Mouse (Mus musculus) CH12.LX (cell line): Measurements from ENCODE around the gene Boc. TPM values are rescaled to one million over a fixed set of nuclear protein-coding genes. Genes with fewer than 3 reads are reported as not detected.

ENCODE experiments used
- DNase-seq: peaks from one replicate; pipeline ENCODE4 v3.0.0-alpha.2; 2013; ENCODE audit errors: extremely low read depth
- H3K27ac ChIP-seq: 2 replicates; pipeline ENCODE4 v1.5.1; 2012; ENCODE audit warnings: low read depth, mild to moderate bottlenecking, control low read depth, moderate library complexity; ENCODE audit not compliant: insufficient read depth
- H3K27me3 ChIP-seq: replicated peaks from 2 replicates; pipeline ENCODE3; 2012; ENCODE audit warnings: inconsistent platforms
- H3K36me3 ChIP-seq, 2 experiments: replicated peaks in 1 of 2; 2 replicates each; pipeline versions ENCODE3 to v1.6.1; 2012; ENCODE audit warnings: inconsistent platforms in 1 of 2, low read length in 1 of 2, mild to moderate bottlenecking in 1 of 2, mixed read lengths in 1 of 2, moderate library complexity in 1 of 2; ENCODE audit not compliant: control insufficient read depth in 1 of 2, insufficient read depth in 1 of 2
- H3K4me1 ChIP-seq, 2 experiments: 2 replicates each; pipeline ENCODE4 v1.6.1; 2012; ENCODE audit warnings: inconsistent platforms in 1 of 2, moderate library complexity in 1 of 2; ENCODE audit not compliant: insufficient read depth in 2 of 2, control insufficient read depth in 1 of 2
- H3K4me2 ChIP-seq: 2 replicates; pipeline ENCODE4 v1.6.1; 2012; ENCODE audit warnings: low read depth, mild to moderate bottlenecking, control low read depth; ENCODE audit not compliant: poor library complexity, insufficient read depth, severe bottlenecking
- H3K4me3 ChIP-seq, 3 experiments: fragments of 150-350 bp in 1 of 3; sonication (generic) in 1 of 3; replicated peaks in 1 of 3; 2 replicates each; pipeline versions ENCODE3 to v1.5.1; 2011 to 2012; ENCODE audit warnings: low read depth in 2 of 3, low read length in 2 of 3, mild to moderate bottlenecking in 2 of 3, moderate library complexity in 2 of 3, control low read depth in 1 of 3, improper control_type of control experiment in 1 of 3, inconsistent platforms in 1 of 3, mixed read lengths in 1 of 3; ENCODE audit not compliant: poor library complexity in 1 of 3
- H3K79me2 ChIP-seq: replicated peaks from 2 replicates; pipeline ENCODE4 v1.6.1; 2012; ENCODE audit warnings: mild to moderate bottlenecking, moderate library complexity; ENCODE audit not compliant: control insufficient read depth, poor library complexity, insufficient read depth, severe bottlenecking; ENCODE audit errors: extremely low read depth
- H3K9ac ChIP-seq: 2 replicates; pipeline ENCODE4 v1.6.1; 2012; ENCODE audit warnings: low read depth, mild to moderate bottlenecking, control low read depth, moderate library complexity; ENCODE audit not compliant: insufficient read depth
- H3K9me3 ChIP-seq: replicated peaks from 2 replicates; pipeline ENCODE3; 2012; ENCODE audit warnings: low read length, inconsistent platforms, mixed read lengths
- CHD1 ChIP-seq: IDR thresholded peaks from 2 replicates; pipeline ENCODE4 v1.6.1; 2012; ENCODE audit warnings: low read depth, low read length, improper control_type of control experiment, inconsistent platforms
- E2F4 ChIP-seq: IDR thresholded peaks from 2 replicates; pipeline ENCODE4 v1.6.1; 2011; ENCODE audit warnings: low read depth, low read length, improper control_type of control experiment; ENCODE audit not compliant: insufficient replicate concordance
- ELF1 ChIP-seq: IDR thresholded peaks from 2 replicates; pipeline ENCODE4 v1.6.1; 2014; ENCODE audit warnings: low read depth, mild to moderate bottlenecking, inconsistent platforms, low read length, improper control_type of control experiment
- EP300 ChIP-seq: IDR thresholded peaks from 2 replicates; pipeline ENCODE4 v1.6.1; 2011; ENCODE audit warnings: low read length, improper control_type of control experiment
- GABPA ChIP-seq: IDR thresholded peaks from 2 replicates; pipeline ENCODE4 v1.6.1; 2012; ENCODE audit warnings: low read depth, low read length, improper control_type of control experiment, inconsistent platforms; ENCODE audit not compliant: insufficient replicate concordance
- IRF4 ChIP-seq: IDR thresholded peaks from 2 replicates; pipeline ENCODE4 v1.6.1; 2014; ENCODE audit warnings: low read depth, mild to moderate bottlenecking, inconsistent platforms, low read length, improper control_type of control experiment
- MAFK ChIP-seq: IDR thresholded peaks from 2 replicates; pipeline ENCODE4 v1.6.1; 2011; ENCODE audit warnings: low read length, improper control_type of control experiment; ENCODE audit not compliant: insufficient replicate concordance
- MAX ChIP-seq: IDR thresholded peaks from 2 replicates; pipeline ENCODE4 v1.6.1; 2011; ENCODE audit warnings: low read length, improper control_type of control experiment
- MXI1 ChIP-seq: IDR thresholded peaks from 2 replicates; pipeline ENCODE4 v1.6.1; 2011; ENCODE audit warnings: mild to moderate bottlenecking, low read depth, low read length, improper control_type of control experiment
- MYC ChIP-seq: IDR thresholded peaks from 2 replicates; pipeline ENCODE4 v1.6.1; 2011; ENCODE audit warnings: low read depth, mild to moderate bottlenecking, improper control_type of control experiment, low read length
- NELFE ChIP-seq: IDR thresholded peaks from 2 replicates; pipeline ENCODE4 v1.6.1; 2011; ENCODE audit warnings: low read depth, low read length, improper control_type of control experiment
- NRF1 ChIP-seq: IDR thresholded peaks from 2 replicates; pipeline ENCODE4 v1.6.1; 2014; ENCODE audit warnings: low read depth, mild to moderate bottlenecking, inconsistent platforms, low read length, improper control_type of control experiment, moderate library complexity
- POLR2AphosphoS2 ChIP-seq: IDR thresholded peaks from 2 replicates; pipeline ENCODE4 v1.6.1; 2011; ENCODE audit warnings: low read depth, low read length, improper control_type of control experiment
- SMC3 ChIP-seq: IDR thresholded peaks from 2 replicates; pipeline ENCODE4 v1.6.1; 2011; ENCODE audit warnings: low read depth, low read length, improper control_type of control experiment
- TBP ChIP-seq: conservative IDR thresholded peaks from 2 replicates; pipeline ENCODE4 v1.6.1; 2011; ENCODE audit warnings: low read depth, low read length, improper control_type of control experiment
- TCF12 ChIP-seq: IDR thresholded peaks from 2 replicates; pipeline ENCODE4 v1.6.1; 2014; ENCODE audit warnings: low read depth, mild to moderate bottlenecking, inconsistent platforms, low read length, improper control_type of control experiment
- UBTF ChIP-seq: IDR thresholded peaks from 2 replicates; pipeline ENCODE4 v1.6.1; 2012; ENCODE audit warnings: low read depth, mild to moderate bottlenecking, inconsistent platforms, low read length, improper control_type of control experiment, moderate library complexity
- USF1 ChIP-seq: IDR thresholded peaks from 2 replicates; pipeline ENCODE4 v1.6.1; 2014; ENCODE audit warnings: low read depth, mild to moderate bottlenecking, inconsistent platforms, low read length, improper control_type of control experiment
- USF2 ChIP-seq: conservative IDR thresholded peaks from 2 replicates; pipeline ENCODE4 v1.6.1; 2011; ENCODE audit warnings: low read depth, low read length, improper control_type of control experiment
- ZC3H11A ChIP-seq: IDR thresholded peaks from 2 replicates; pipeline ENCODE4 v1.6.1; 2012; ENCODE audit warnings: low read depth, mild to moderate bottlenecking, inconsistent platforms, low read length, improper control_type of control experiment
- dilution Hi-C: fragments of 300-500 bp; cut with MboI; formaldehyde crosslinking; loops from 2 replicates; pipeline ENCODE4 v1.14.3; 2020; ENCODE audit warnings: low sequenced_read_pairs; ENCODE audit not compliant: extremely low pct_unique_long_range_greater_than_20kb, extremely low pct_ligation_motif_present
- in situ Hi-C: fragments of 300-500 bp; cut with MboI; formaldehyde crosslinking; loops from 3 replicates; pipeline ENCODE4 v1.14.3; 2019; ENCODE audit warnings: low sequenced_read_pairs, low pct_ligation_motif_present, low pct_unique_long_range_greater_than_20kb, mixed read lengths
- polyA plus RNA-seq: library from polyadenylated mRNA; unstranded; fragments of >175 nt; gene quantifications from 2 replicates; pipeline ENCODE4 v1.2.1, GENCODE M21; 2012; ENCODE audit warnings: low read depth; ENCODE audit not compliant: insufficient read length
- total RNA-seq, 2 experiments: library from RNA; depleted of rRNA; stranded (reverse); fragments of 300-350 nt in 1 of 2; fragments of >200 nt in 1 of 2; gene quantifications; 2 replicates each; pipeline ENCODE4 v1.2.3; 2012 to 2014

The Boc gene
- total and polyA plus RNA-seq, 3 experiments: 0.25 to 1.5 (median 0.67) TPM

DNA sequence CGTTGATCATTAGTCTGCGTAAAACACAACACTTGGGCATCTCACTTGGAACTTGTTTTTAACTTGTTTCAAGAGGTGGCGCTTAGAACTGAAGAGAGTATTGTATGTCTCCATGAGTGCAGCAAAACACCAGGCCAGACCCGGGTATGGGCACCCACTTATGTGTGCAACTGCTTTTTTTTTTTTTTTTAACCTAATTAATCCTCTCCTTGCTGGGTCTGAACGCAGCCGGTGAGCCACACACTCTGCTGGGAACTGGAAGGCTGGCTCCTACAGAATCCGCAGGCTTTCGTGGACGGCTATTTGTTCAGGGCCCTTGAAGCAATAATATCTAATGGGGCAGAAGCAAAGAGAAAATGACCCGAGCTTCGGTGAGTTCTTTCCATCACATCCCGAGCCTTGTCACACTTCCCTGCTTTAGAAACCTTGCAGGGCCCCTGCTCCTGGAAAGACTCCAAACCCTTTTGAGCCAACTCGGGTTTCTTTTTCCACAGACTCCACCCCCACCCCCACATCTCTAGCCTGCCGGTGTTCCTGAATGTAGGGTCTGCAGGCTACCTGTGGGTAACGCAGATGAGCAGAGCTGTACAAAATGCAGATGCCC, 20.8 kb upstream of the Boc start:
- Histone ChIP-seq H3K4me3 (no peak overlapping the region), H3K79me2 (no peaks in the 10 kb centered on the region), H3K27ac (no peak overlapping the region), H3K36me3 (no peaks in the 10 kb centered on the region), H3K9ac (no peak overlapping the region), H3K27me3 (no peaks in the 10 kb centered on the region), H3K4me2 (no peak overlapping the region), H3K4me1 (no peaks in the 10 kb centered on the region), H3K9me3 (no peaks in the 10 kb centered on the region)
- no peak for TF ChIP-seq USF1
- TF ChIP-seq NRF1: no peak
- no peak for TF ChIP-seq MXI1
- TF ChIP-seq E2F4: no peak
- no peak for TF ChIP-seq NELFE
- no peak for TF ChIP-seq MYC
- TF ChIP-seq SMC3: no peak
- TF ChIP-seq ZC3H11A: no peak
- no peak for TF ChIP-seq CHD1
- no peak for TF ChIP-seq EP300
- TF ChIP-seq TCF12: no peak
- no peak for TF ChIP-seq USF2
- no peak for TF ChIP-seq MAFK
- no peak for TF ChIP-seq IRF4
- TF ChIP-seq POLR2AphosphoS2: no peak
- no peak for TF ChIP-seq MAX
- no peak for TF ChIP-seq TBP
- TF ChIP-seq GABPA: no peak
- TF ChIP-seq ELF1: no peak
- DNase-seq: no peak
- dilution Hi-C loops (no loop called here), in situ Hi-C loops (no loop called here)

DNA sequence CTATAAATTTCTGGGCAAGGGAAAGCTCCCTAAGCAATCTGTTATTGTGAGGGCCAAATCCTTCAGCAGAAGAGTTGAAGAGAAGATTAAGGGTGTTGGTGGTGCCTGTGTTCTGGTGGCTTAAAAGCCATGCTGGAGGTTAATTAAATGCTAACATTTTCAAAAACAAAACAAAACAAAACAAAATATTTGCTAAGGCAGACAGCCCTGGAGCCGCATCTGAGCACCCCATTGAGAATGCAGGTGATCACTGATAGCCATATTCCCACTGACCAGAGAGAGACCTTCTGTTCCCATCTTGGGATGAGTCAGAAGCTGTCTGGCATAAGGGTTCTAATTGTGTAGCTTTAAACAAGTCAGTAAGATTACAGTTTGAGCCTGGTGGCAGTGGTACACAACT, 19.9 kb upstream of the Boc start:
- H3K27me3 ChIP-seq: no peaks in the 10 kb centered on the region
- no peak overlapping the region for H3K4me3 ChIP-seq
- no peaks in the 10 kb centered on the region for H3K4me1 ChIP-seq
- no peak overlapping the region for H3K27ac ChIP-seq
- H3K4me2 ChIP-seq: no peak overlapping the region
- H3K9me3 ChIP-seq: no peaks in the 10 kb centered on the region
- dilution Hi-C loops: no loop called here
- in situ Hi-C loops: no loop called here
- DNase-seq: no peak
- no peaks in the 10 kb centered on the region for H3K36me3 ChIP-seq
- no peaks in the 10 kb centered on the region for H3K79me2 ChIP-seq
- no peak overlapping the region for H3K9ac ChIP-seq
- no peak for TF ChIP-seq USF2
- no peak for TF ChIP-seq CHD1
- TF ChIP-seq TBP: no peak
- TF ChIP-seq MXI1: no peak
- no peak for TF ChIP-seq ELF1
- TF ChIP-seq MAX: no peak
- TF ChIP-seq UBTF: no peak
